Mouse (Mus musculus): ENCODE measurements around the gene Dnajb14. TPM values are rescaled to one million over a fixed set of nuclear protein-coding genes. Genes with fewer than 3 reads are reported as not detected.
A peak's percentile ranks its signal among the peaks of the same experiment; 100 is the strongest.
"Not testable (repeated sequence)": the region's sequence is repeated elsewhere in the genome, so short reads cannot be mapped to it uniquely, and the experiment has no call there.

Gene Dnajb14
- total and polyA plus RNA-seq, 3 experiments, result 3.3 to 22.1 (median 20.6) TPM

- DNase-seq, result peak; percentile 94
Observed at GRCm38 (mm10) chr3:137918172-137918931, 50.9 kb downstream of the Dnajb14 start, which contains the start of gene Lamtor3. Lamtor3 (plus strand) TSS chr3:137918506.

GRCm38 (mm10) chr3:137918932-137919311 lies 51.4 kb downstream of the Dnajb14 start:
- no peak for DNase-seq

GRCm38 (mm10) chr3:137919398-137919797 lies 51.9 kb downstream of the Dnajb14 start:
- DNase-seq, result no peak

GRCm38 (mm10) chr3:137920594-137920993 lies 53.1 kb downstream of the Dnajb14 start:
- no peak for DNase-seq

- DNase-seq, result no peak
Observed at GRCm38 (mm10) chr3:137927010-137927409, 59.5 kb downstream of the Dnajb14 start.

GRCm38 (mm10) chr3:137929940-137930339 lies 62.5 kb downstream of the Dnajb14 start:
- DNase-seq, result no peak

- no peak for DNase-seq
Observed at GRCm38 (mm10) chr3:137932748-137933147, 65.3 kb downstream of the Dnajb14 start.

- no peak for DNase-seq
Observed at GRCm38 (mm10) chr3:137933986-137934385, 66.5 kb downstream of the Dnajb14 start.

GRCm38 (mm10) chr3:137935570-137936525 lies 68.4 kb downstream of the Dnajb14 start:
- peak; percentile 47 for DNase-seq

GRCm38 (mm10) chr3:137936541-137936940 lies 69.1 kb downstream of the Dnajb14 start:
- no peak for DNase-seq

- peak; percentile 77 for DNase-seq
Observed at GRCm38 (mm10) chr3:137938608-137939007, 71.1 kb downstream of the Dnajb14 start.

- peak; percentile 79 for DNase-seq
Observed at GRCm38 (mm10) chr3:137940757-137941156, 73.3 kb downstream of the Dnajb14 start.

- DNase-seq, result no peak
Observed at GRCm38 (mm10) chr3:137941555-137941954, 74.1 kb downstream of the Dnajb14 start.

- DNase-seq, result no peak
Observed at GRCm38 (mm10) chr3:137942098-137942622, 74.7 kb downstream of the Dnajb14 start.

GRCm38 (mm10) chr3:137943737-137944154 lies 76.3 kb downstream of the Dnajb14 start:
- no peak for DNase-seq

- no peak for DNase-seq
Observed at GRCm38 (mm10) chr3:137946827-137947226, 79.4 kb downstream of the Dnajb14 start.

- no peak for DNase-seq
Observed at GRCm38 (mm10) chr3:137947525-137947924, 80.0 kb downstream of the Dnajb14 start.

GRCm38 (mm10) chr3:137950191-137950885 lies 82.9 kb downstream of the Dnajb14 start:
- DNase-seq, result no peak

- not testable (repeated sequence) for DNase-seq
Observed at GRCm38 (mm10) chr3:137951302-137951701, 83.8 kb downstream of the Dnajb14 start.

- DNase-seq, result peak; percentile 35
Observed at GRCm38 (mm10) chr3:137951819-137952218, 84.3 kb downstream of the Dnajb14 start.

GRCm38 (mm10) chr3:137952225-137952913 lies 84.9 kb downstream of the Dnajb14 start:
- peak; percentile 81 for DNase-seq

Data from adrenal gland, adult 2 months (tissue).